Mouse (Mus musculus): ENCODE measurements around the gene Gm3015. TPM values are rescaled to one million over a fixed set of nuclear protein-coding genes. Genes with fewer than 3 reads are reported as not detected.
"Not testable (repeated sequence)": the region's sequence is repeated elsewhere in the genome, so short reads cannot be mapped to it uniquely, and the experiment has no call there.

Gm3015 gene
- not detected for total RNA-seq (2021)

DNA sequence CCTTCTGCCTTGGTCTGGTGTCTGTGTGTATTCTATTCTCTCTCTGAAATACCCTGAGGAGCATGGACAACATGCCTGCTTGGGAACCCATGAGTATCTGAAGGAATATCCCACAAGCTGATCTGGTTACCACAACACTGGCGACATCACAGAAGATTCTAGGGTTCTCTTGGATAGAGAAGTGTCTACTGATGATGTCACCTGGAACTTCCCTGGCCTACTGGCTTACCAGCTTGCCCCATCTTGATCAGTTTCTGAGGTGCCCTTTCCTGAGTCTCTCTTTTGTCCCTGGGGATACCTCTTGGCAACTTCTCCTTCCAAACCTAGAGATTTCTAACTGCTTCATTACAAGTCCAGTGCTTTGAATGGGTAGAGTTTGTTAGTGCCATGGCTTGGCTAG is at the start of gene Gm3015:
Gene Gm3015 (minus strand): TSS at position 101 of the 400 bp plus-strand sequence.
- intact Hi-C loops (cut with DNase I); DNase-seq: not testable (repeated sequence)

DNA sequence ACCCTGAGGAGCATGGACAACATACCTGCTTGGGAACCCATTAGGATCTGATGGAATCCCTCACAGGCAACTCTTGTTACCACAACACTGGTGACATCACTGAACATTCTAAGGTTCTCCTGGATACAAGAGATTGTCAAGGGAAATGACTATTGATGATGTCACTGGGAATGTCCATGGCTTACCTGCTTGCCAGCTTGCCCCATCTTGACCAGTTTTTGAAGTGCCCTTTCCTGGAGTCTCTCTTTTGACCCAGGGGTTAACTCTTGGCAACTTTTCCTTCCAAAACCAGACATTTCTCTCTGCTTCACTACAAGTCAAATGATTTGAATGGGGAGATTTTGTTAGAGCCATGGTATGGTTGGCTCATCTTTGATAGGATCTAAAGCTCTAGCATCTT is 29.3 kb upstream of the Gm3015 start, which contains the start of gene Gm10377:
Gene Gm10377 (minus strand): TSS at position 101 of the 400 bp plus-strand sequence.
- intact Hi-C loops (cut with DNase I); DNase-seq: not testable (repeated sequence)

Other genes with a start within 250 kb of the Gm3015 start
- not detected for gene Gm8024, start 244.5 kb downstream of the Gm3015 start, total RNA-seq (2021)
- not detected for gene Gm17124, start 168.9 kb downstream of the Gm3015 start, total RNA-seq (2021)
- gene Gm3633, start 126.9 kb downstream of the Gm3015 start, total RNA-seq (2021): not detected
- not detected for gene Gm10378, start 112.9 kb downstream of the Gm3015 start, total RNA-seq (2021)
- gene Gm10377, start 29.2 kb upstream of the Gm3015 start, total RNA-seq (2021): not detected
- not detected for gene Gm21977, start 84.7 kb upstream of the Gm3015 start, total RNA-seq (2021)
- not detected for gene Gm8082, start 224.8 kb upstream of the Gm3015 start, total RNA-seq (2021)
- gene Gm10376, start 246.8 kb upstream of the Gm3015 start, total RNA-seq (2021): not detected

Measured in heart, postnatal 36 days (tissue).